Mouse (Mus musculus) midbrain, embryonic 16.5 days (tissue): Measurements from ENCODE around the gene Paip2b. TPM values are rescaled to one million over a fixed set of nuclear protein-coding genes. Genes with fewer than 3 reads are reported as not detected.
"Not testable (repeated sequence)": the region's sequence is repeated elsewhere in the genome, so short reads cannot be mapped to it uniquely, and the experiment has no call there.

Experiments used
- ATAC-seq: fragments of 200-750 bp; cut with Nextera tagmentation; 2 replicates; pipeline ENCODE4 v1.8.0; 2017; ENCODE audit warnings: moderate TSS enrichment
- H3K27ac ChIP-seq: fragments of 300-500 bp; sonication (generic); 2 replicates; pipeline ENCODE4 v1.5.1; 2014; ENCODE audit warnings: mild to moderate bottlenecking, low read length, mixed read lengths
- H3K27me3 ChIP-seq: fragments of 300-500 bp; sonication (generic); 2 replicates; pipeline ENCODE4 v1.6.1; 2014; ENCODE audit warnings: low read depth, low read length, mixed read lengths; ENCODE audit not compliant: control insufficient read depth, insufficient read depth
- H3K36me3 ChIP-seq: fragments of 300-500 bp; sonication (generic); 2 replicates; pipeline ENCODE4 v1.6.1; 2014; ENCODE audit warnings: mild to moderate bottlenecking, low read length, moderate library complexity, mixed read lengths; ENCODE audit not compliant: control insufficient read depth, insufficient read depth
- H3K4me1 ChIP-seq: fragments of 300-500 bp; sonication (generic); 2 replicates; pipeline ENCODE4 v1.6.1; 2014; ENCODE audit warnings: mild to moderate bottlenecking, low read length, mixed read lengths; ENCODE audit not compliant: control insufficient read depth, insufficient read depth
- H3K4me2 ChIP-seq: fragments of 300-500 bp; sonication (generic); 2 replicates; pipeline ENCODE4 v1.6.1; 2014; ENCODE audit warnings: mild to moderate bottlenecking, low read length, mixed read lengths
- H3K4me3 ChIP-seq: fragments of 300-500 bp; sonication (generic); 2 replicates; pipeline ENCODE4 v1.5.1; 2014; ENCODE audit warnings: low read depth, mild to moderate bottlenecking, low read length, moderate library complexity, mixed read lengths
- H3K9ac ChIP-seq: fragments of 300-500 bp; sonication (generic); 2 replicates; pipeline ENCODE4 v1.6.1; 2014; ENCODE audit warnings: low read depth, low read length, mixed read lengths
- H3K9me3 ChIP-seq: fragments of 300-500 bp; sonication (generic); replicated peaks from 2 replicates; pipeline ENCODE4 v1.6.1; 2014; ENCODE audit warnings: mild to moderate bottlenecking, low read length, mixed read lengths; ENCODE audit not compliant: control insufficient read depth, poor library complexity, severe bottlenecking
- WGBS: fragments of 180-500 bp; shearing (Covaris S2); extraction: QIAGEN DNeasy Blood & Tissue Kit; methylation state at CpG from one replicate; pipeline ENCODE4 v1.1.7; 2014; 5-methylcytosine and 5-hydroxymethylcytosine counted together
- polyA plus RNA-seq: library from polyadenylated mRNA; unstranded; fragments of >200 nt; fragmentation: Nextera tagmentation; extraction: Ambion mirVana; gene quantifications from 2 replicates; pipeline ENCODE4 v1.2.1, GENCODE M21; 2015

Paip2b gene
- polyA plus RNA-seq, 1 experiment from 2014 or later = 29.7 TPM

DNA sequence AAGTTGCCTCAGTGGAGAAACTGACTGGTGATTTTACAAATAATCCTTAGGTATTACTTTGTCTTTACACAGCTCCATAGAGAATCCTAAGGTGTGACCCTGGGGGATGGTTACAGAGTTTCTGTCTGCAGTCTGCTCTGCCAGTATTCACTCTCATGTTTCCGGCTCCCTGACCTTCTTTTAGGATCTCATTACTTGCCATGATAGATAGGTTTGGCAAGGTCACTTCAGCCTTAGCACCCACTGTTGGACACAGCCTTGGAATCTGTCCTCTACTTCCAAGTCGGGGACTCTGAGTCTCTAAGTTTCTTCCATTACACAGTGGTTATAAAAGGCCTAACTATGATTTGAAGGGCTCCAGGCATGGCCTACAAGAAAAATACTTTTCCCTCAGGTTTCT is 17.9 kb upstream of the Paip2b start:
- no peak for ATAC-seq

DNA sequence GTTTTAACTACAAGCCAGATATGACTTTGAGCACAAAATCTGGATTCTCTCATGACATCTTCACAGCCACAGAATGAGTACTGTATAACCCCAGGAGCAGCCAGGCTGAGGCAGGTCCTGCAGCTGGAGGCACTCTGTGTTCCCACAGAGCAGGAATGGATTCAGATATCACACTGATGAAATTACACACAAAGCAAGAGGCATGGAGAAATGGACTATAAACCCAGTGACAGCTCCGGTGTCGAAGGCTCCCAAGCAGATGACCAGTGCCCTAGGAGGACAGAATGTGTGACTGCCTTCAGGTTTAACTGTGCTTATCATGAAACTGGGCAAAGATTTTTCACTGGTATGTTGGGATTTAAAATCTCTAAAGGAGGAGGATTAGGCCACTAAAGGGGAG is 14.6 kb upstream of the Paip2b start:
- no peaks in the 10 kb centered on the region for H3K9me3 ChIP-seq
- H3K4me1 ChIP-seq = no peaks in the 10 kb centered on the region
- ATAC-seq = no peak
- no peak overlapping the region for H3K9ac ChIP-seq
- H3K4me3 ChIP-seq = no peak overlapping the region
- 94% methylated on average over 2 of the region's 2 CpGs for WGBS
- H3K4me2 ChIP-seq = no peak overlapping the region
- H3K36me3 ChIP-seq = no peaks in the 10 kb centered on the region
- H3K27ac ChIP-seq = no peak overlapping the region
- no peaks in the 10 kb centered on the region for H3K27me3 ChIP-seq

More for the DNA sequence above, 17.9 kb upstream of the Paip2b start:
- no peaks in the 10 kb centered on the region for H3K36me3 ChIP-seq
- H3K27ac ChIP-seq = no peak overlapping the region
- 96% methylated on average over 2 of the region's 2 CpGs for WGBS
- no peaks in the 10 kb centered on the region for H3K9me3 ChIP-seq
- no peak overlapping the region for H3K4me2 ChIP-seq
- no peak overlapping the region for H3K9ac ChIP-seq
- no peaks in the 10 kb centered on the region for H3K27me3 ChIP-seq
- no peak overlapping the region for H3K4me3 ChIP-seq
- no peaks in the 10 kb centered on the region for H3K4me1 ChIP-seq

GRCm38 (mm10) chr6:83844913-83845312 is 13.4 kb upstream of the Paip2b start:
- Histone ChIP-seq H3K4me1 (no peaks in the 10 kb centered on the region), H3K4me3 (no peak overlapping the region), H3K9ac (no peak overlapping the region), H3K4me2 (no peak overlapping the region), H3K36me3 (no peaks in the 10 kb centered on the region), H3K27me3 (no peaks in the 10 kb centered on the region), H3K27ac (no peak overlapping the region), H3K9me3 (no peaks in the 10 kb centered on the region)
- 89% methylated on average over 10 of the region's 10 CpGs for WGBS
- ATAC-seq = no peak

DNA sequence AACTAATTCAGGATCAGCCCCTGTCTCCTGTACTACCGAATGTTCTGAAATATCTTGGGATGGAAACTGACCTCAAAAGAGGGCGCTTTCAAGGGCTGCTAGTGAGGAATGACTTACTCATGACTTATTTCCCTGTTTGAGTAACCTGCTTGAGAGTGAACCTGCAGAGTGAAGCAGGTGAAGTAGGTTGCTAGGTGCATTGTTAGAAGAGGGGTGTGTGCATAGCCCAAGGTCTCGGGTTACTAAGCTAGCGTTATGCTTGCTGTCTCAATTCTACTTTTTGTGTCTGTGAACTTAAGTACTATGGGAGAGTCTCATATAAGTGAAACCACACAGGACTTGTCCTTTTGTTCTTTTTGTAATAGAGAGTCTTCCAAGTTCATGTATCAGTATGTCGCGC is 8.5 kb upstream of the Paip2b start:
- ATAC-seq = no peak
- Histone ChIP-seq H3K27ac (no peak overlapping the region), H3K27me3 (no peaks in the 10 kb centered on the region)

DNA sequence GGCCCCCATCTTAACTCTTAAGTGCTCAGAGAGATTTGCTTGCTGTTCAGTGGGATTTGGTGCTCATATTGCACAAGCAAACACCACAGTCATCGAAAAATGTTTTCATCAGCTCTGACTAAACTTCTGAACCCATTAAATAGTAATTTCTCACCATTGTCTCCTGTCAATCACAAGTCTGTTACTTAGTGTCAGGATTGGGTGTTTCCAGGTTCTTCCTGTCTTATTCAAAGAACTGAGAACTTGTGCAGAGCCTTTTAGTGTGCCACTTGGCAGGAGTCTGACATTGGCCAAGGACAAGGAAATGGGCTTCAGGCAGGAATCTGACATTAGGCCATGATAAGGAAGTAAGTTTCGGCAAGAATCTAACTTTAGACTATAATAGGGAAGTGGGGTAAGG is 6.5 kb upstream of the Paip2b start:
- Histone ChIP-seq H3K27ac (no peak overlapping the region), H3K27me3 (no peaks in the 10 kb centered on the region), H3K9me3 (no peaks in the 10 kb centered on the region), H3K36me3 (no peaks in the 10 kb centered on the region), H3K4me1 (no peaks in the 10 kb centered on the region), H3K9ac (no peak overlapping the region), H3K4me3 (no peak overlapping the region), H3K4me2 (no peak overlapping the region)
- ATAC-seq = no peak
- WGBS = 83% methylated on average over 2 of the region's 2 CpGs

More for the DNA sequence above, 8.5 kb upstream of the Paip2b start:
- no peaks in the 10 kb centered on the region for H3K36me3 ChIP-seq
- no peaks in the 10 kb centered on the region for H3K4me1 ChIP-seq
- WGBS = 84% methylated on average over 6 of the region's 6 CpGs
- no peaks in the 10 kb centered on the region for H3K9me3 ChIP-seq
- H3K4me3 ChIP-seq = no peak overlapping the region
- no peak overlapping the region for H3K4me2 ChIP-seq
- H3K9ac ChIP-seq = no peak overlapping the region

GRCm38 (mm10) chr6:83836826-83837225 is 5.3 kb upstream of the Paip2b start:
- Histone ChIP-seq H3K4me3 (no peak overlapping the region), H3K4me2 (no peak overlapping the region), H3K27me3 (no peaks in the 10 kb centered on the region), H3K27ac (no peak overlapping the region), H3K36me3 (no peaks in the 10 kb centered on the region), H3K9me3 (no peaks in the 10 kb centered on the region), H3K9ac (no peak overlapping the region), H3K4me1 (peaks cover 3% of the 10 kb centered on the region; the same call in 1 of the 2 replicates)
- 86% methylated on average over 2 of the region's 2 CpGs for WGBS
- ATAC-seq = no peak

GRCm38 (mm10) chr6:83832393-83832792 is 852 bp upstream of the Paip2b start:
- 52% methylated on average over 1 of the region's 1 CpGs for WGBS
- H3K4me1 ChIP-seq = peaks cover 16% of the 10 kb centered on the region
- not testable (repeated sequence) for H3K27me3 ChIP-seq, H3K9me3 ChIP-seq, H3K36me3 ChIP-seq, ATAC-seq
- H3K4me2 ChIP-seq = peak overlapping the region; percentile 59
- 0 out of 2 replicates have a peak overlapping the region, but pooled peaks have one; percentile 27 for H3K9ac ChIP-seq
- peak overlapping the region; percentile 34 for H3K4me3 ChIP-seq
- H3K27ac ChIP-seq = peak overlapping the region; percentile 48; the same call in 1 of the 2 replicates

GRCm38 (mm10) chr6:83830941-83831605 is 468 bp downstream of the Paip2b start:
- peak overlapping the region; percentile 76 for H3K27ac ChIP-seq
- WGBS = 1% methylated on average over 35 of the region's 35 CpGs
- H3K27me3 ChIP-seq = no peaks in the 10 kb centered on the region
- ATAC-seq = peak; percentile 84
- H3K4me3 ChIP-seq = peak overlapping the region; percentile 53
- peak overlapping the region; percentile 62 for H3K9ac ChIP-seq
- no peaks in the 10 kb centered on the region for H3K36me3 ChIP-seq
- no peaks in the 10 kb centered on the region for H3K9me3 ChIP-seq
- H3K4me2 ChIP-seq = peak overlapping the region; percentile 82
- H3K4me1 ChIP-seq = peaks cover 16% of the 10 kb centered on the region

DNA sequence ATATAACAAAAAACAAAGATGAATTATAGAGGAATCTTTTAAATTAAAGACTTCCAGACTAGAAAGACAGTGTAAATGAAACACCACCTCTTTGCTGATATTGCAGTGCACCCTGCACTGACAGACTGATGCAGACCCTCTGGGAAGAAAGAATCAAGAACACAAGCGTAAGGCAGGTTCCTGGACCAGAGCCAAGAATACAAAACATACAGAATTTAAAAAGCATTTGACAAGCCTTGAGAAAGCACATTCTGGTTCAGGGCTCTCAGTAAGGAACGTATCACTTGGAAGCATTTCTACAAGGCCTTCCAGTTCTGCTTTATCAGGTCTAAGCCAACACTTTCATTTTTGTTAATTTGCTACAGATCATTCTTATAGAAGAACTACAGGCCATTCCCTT is 9.7 kb downstream of the Paip2b start:
- Histone ChIP-seq H3K4me3 (no peak overlapping the region), H3K9me3 (no peaks in the 10 kb centered on the region), H3K9ac (no peak overlapping the region), H3K4me1 (0 out of 2 replicates have a peak, but pooled peaks cover 4% of the 10 kb centered on the region), H3K4me2 (no peak overlapping the region), H3K27ac (no peak overlapping the region), H3K36me3 (no peaks in the 10 kb centered on the region), H3K27me3 (no peaks in the 10 kb centered on the region)
- 36% methylated on average over 2 of the region's 2 CpGs for WGBS
- ATAC-seq = no peak
